Mouse (Mus musculus) MN1 (cell line): ENCODE measurements around the gene Zscan10.

Experiments used
- DNase-seq: peaks from one replicate; pipeline ENCODE4 v3.0.0-alpha.2; 2016; ENCODE audit warnings: low spot score

Zscan10 gene

DNA sequence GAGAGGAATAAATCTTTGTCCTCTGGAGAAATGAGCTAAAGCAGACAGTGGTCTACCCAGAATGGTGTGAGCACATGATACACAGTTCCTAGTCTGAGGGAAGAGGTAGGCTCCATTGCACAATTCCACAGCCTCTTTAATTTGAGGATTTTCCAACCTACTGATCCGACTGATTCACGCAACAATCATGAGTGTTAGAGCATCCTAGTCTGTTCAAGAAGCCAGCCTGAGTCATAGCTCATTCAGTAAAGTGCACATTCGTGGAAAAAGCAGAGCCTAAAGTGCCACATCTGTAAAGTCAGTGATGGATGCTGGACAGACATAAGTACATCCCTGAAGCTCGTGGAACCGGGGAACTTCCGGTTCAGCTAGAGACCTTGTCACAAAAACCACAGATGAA is 50.7 kb downstream of the Zscan10 start:
- no peak for DNase-seq

DNA sequence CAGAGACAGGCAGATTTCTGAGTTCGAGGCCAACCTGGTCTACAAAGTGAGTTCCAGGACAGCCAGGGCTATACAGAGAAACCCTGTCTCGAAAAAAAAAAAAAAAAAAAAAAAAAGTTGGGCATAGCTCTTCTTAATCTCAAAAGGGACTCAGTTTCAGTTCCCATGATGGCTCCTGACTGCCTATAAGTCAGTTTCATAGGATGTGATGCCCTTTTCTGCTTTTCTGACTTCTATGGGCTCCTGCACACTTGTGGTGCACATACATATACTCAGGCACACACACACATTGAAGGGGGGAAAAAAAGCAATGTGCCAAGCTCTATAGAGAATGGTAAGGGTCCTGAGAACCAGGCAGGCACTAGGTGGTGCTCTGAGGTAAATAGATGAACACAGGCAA is 52.7 kb downstream of the Zscan10 start:
- DNase-seq: peak; percentile 30

DNA sequence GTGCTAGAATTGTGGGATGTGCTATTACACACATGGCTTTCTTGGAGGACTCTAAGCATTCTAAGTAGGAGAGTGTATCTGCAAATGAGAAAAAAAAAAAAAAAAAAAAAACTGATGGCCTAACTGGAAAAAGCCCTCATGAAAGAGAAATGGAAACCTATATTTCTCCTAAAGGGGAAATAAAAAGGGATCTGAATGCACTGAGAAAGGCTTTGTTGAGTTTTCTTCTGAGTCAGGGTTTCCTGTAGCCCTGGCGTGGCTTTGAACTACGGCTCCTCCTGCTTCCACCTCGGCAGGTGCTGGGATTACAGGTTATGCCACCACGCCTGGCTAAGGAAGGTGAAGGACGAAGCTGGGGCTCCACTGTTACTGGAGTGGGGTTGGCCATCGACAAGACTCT is 53.3 kb downstream of the Zscan10 start:
- DNase-seq: no peak

DNA sequence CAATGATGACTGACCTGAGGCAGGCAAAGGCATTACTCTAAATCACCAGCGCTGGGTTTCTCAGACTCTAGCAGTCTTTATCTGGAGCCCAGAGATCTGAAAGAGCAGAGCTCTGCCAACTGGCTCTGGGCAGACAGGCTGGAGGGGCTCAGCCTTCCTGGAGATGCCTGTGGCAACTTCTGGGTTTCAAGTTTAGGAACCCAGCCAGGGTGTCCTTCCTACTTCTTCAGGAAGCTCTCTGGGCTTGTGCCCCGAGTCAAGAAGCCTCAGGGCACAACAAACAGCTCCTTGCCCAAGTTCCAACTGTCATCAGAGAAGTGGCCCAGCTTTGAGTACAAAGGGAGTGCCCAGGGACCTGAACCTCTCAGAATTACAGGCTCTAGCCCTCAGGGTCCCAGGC is 53.8 kb downstream of the Zscan10 start:
- no peak for DNase-seq

DNA sequence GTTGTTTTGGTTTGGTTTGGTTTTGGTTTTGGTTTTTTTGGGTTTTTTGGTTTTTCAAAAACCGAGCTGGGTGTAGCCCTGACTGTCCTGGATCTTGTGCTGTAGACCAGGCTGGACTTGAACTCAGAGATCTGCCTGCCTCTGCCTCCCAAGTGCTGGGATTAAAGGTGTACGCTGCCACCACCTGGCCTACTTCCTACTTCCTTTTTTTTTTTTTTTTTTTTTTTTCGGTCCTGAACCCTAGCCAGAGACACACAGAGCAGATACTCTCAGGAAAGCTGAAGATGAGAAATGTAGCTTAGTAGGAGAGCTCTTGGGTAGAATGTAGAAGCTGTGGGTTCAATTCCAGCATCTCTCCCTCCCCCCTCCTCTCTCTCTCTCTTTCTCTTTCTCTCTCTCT is 57.8 kb downstream of the Zscan10 start:
- no peak for DNase-seq

DNA sequence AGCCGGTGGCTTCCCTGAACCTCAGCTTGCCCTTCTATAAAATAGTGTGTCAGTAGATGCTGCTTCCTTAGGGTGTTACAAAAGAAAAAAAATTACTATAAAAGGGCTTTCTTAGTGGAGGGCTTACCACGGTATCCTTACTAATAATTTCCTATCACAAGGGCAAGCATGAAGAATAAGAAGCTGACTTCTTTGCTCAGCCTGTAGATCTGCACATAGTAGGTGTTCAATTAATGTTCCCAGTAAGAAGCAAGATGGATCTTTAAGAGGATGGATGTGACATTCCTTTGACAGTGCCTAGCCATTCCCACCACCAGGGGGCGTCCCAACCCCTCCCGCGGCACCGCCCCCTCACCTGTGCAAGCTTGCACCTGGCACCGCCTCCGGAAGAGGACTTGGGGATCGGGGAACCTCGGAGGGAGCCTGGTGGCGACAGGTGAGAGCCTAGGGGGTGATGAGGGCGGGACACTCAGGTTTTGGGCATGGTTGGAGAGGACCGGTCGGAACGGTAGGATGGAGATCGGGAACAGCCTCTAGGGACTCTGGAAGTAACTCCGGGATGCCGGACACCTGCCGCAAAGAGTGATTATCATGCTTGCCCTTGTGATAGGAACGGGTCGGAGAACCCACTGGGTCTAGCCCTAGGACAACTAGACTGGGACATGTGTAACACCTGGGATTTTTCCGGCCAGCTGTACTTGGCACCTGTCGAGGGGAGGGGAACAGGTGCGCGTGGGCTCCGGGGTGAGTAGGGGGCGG is 59.6 kb downstream of the Zscan10 start, which contains the start of gene Bicdl2:
Gene Bicdl2 (plus strand): TSS at position 390 of the 759 bp plus-strand sequence.
- no peak for DNase-seq
